Mouse (Mus musculus) MEL (cell line): ENCODE results near the gene Gli1. TPM values are rescaled to one million over a fixed set of nuclear protein-coding genes. Genes with fewer than 3 reads are reported as not detected.

Source experiments
- DNase-seq: peaks from one replicate; pipeline ENCODE4 v3.0.0; 2011; ENCODE audit warnings: low read depth, low spot score
- H3K27ac ChIP-seq: 2 replicates; pipeline ENCODE4 v1.5.1; 2012; ENCODE audit warnings: low read depth, mild to moderate bottlenecking, control low read depth, low read length, moderate library complexity; ENCODE audit not compliant: control insufficient read depth
- H3K27me3 ChIP-seq, 2 experiments: fragments of 150-350 bp in 1 of 2; sonication (generic) in 1 of 2; 2 replicates each; pipeline ENCODE4 v1.6.1; 2012; ENCODE audit warnings: low read length in 2 of 2, mild to moderate bottlenecking in 2 of 2, improper control_type of control experiment in 1 of 2, moderate library complexity in 1 of 2; ENCODE audit not compliant: insufficient read depth in 2 of 2, control insufficient read depth in 1 of 2
- H3K36me3 ChIP-seq, 2 experiments: 2 replicates each; pipeline ENCODE4 v1.6.1; 2012 to 2014; ENCODE audit warnings: low read length in 2 of 2, improper control_type of control experiment in 1 of 2, inconsistent platforms in 1 of 2, mild to moderate bottlenecking in 1 of 2; ENCODE audit not compliant: insufficient read depth in 2 of 2, control insufficient read depth in 1 of 2
- H3K4me1 ChIP-seq, 2 experiments: fragments of 150-350 bp in 1 of 2; sonication (generic) in 1 of 2; 2 replicates each; pipeline ENCODE4 v1.6.1; 2012; ENCODE audit warnings: low read length in 2 of 2, improper control_type of control experiment in 1 of 2, mild to moderate bottlenecking in 1 of 2; ENCODE audit not compliant: insufficient read depth in 2 of 2, control insufficient read depth in 1 of 2
- H3K4me3 ChIP-seq, 2 experiments: fragments of 150-350 bp in 1 of 2; sonication (generic) in 1 of 2; 2 replicates each; pipeline ENCODE4 v1.5.1; 2012; ENCODE audit warnings: low read depth in 2 of 2, low read length in 2 of 2, mild to moderate bottlenecking in 2 of 2, moderate library complexity in 2 of 2, control low read depth in 1 of 2, improper control_type of control experiment in 1 of 2; ENCODE audit not compliant: control insufficient read depth in 1 of 2, insufficient read depth in 1 of 2
- H3K79me2 ChIP-seq: 2 replicates; pipeline ENCODE4 v1.6.1; 2012; ENCODE audit warnings: mild to moderate bottlenecking, low read length, moderate library complexity; ENCODE audit not compliant: control insufficient read depth, poor library complexity, insufficient read depth
- H3K9ac ChIP-seq: 2 replicates; pipeline ENCODE4 v1.6.1; 2012; ENCODE audit warnings: low read depth, mild to moderate bottlenecking, control low read depth, low read length, moderate library complexity; ENCODE audit not compliant: control insufficient read depth, poor library complexity, severe bottlenecking
- H3K9me3 ChIP-seq: fragments of 150-350 bp; sonication (generic); replicated peaks from 2 replicates; pipeline ENCODE4 v1.6.1; 2012; ENCODE audit warnings: mild to moderate bottlenecking, low read length, improper control_type of control experiment, moderate library complexity; ENCODE audit not compliant: insufficient read depth
- BHLHE40 ChIP-seq: IDR thresholded peaks from 2 replicates; pipeline ENCODE4 v1.6.1; 2012; ENCODE audit warnings: low read depth, mild to moderate bottlenecking, inconsistent platforms, low read length, improper control_type of control experiment, borderline replicate concordance
- CHD2 ChIP-seq: IDR thresholded peaks from 2 replicates; pipeline ENCODE4 v1.6.1; 2011; ENCODE audit warnings: low read length, improper control_type of control experiment
- EP300 ChIP-seq, 2 experiments: IDR thresholded peaks; 2 replicates each; pipeline ENCODE4 v1.6.1; 2011; ENCODE audit warnings: improper control_type of control experiment in 2 of 2, low read length in 2 of 2, low read depth in 1 of 2, mild to moderate bottlenecking in 1 of 2
- ETS1 ChIP-seq: IDR thresholded peaks from 2 replicates; pipeline ENCODE4 v1.6.1; 2012; ENCODE audit warnings: low read depth, mild to moderate bottlenecking, inconsistent platforms, low read length, improper control_type of control experiment, moderate library complexity
- HCFC1 ChIP-seq: IDR thresholded peaks from 2 replicates; pipeline ENCODE4 v1.6.1; 2012; ENCODE audit warnings: low read depth, mild to moderate bottlenecking, inconsistent platforms, low read length, improper control_type of control experiment, moderate library complexity
- JUND ChIP-seq: IDR thresholded peaks from 2 replicates; pipeline ENCODE4 v1.6.1; 2011; ENCODE audit warnings: low read depth, mild to moderate bottlenecking, improper control_type of control experiment, low read length
- KAT2A ChIP-seq: conservative IDR thresholded peaks from 2 replicates; pipeline ENCODE4 v1.6.1; 2012; ENCODE audit warnings: low read depth, low read length, improper control_type of control experiment, inconsistent platforms
- MEF2A ChIP-seq: IDR thresholded peaks from 2 replicates; pipeline ENCODE4 v1.6.1; 2014; ENCODE audit warnings: low read depth, mild to moderate bottlenecking, inconsistent platforms, low read length, improper control_type of control experiment; ENCODE audit not compliant: poor library complexity, insufficient replicate concordance, severe bottlenecking; ENCODE audit errors: extremely low read depth
- MYB ChIP-seq: IDR thresholded peaks from 2 replicates; pipeline ENCODE4 v1.6.1; 2011; ENCODE audit warnings: mild to moderate bottlenecking, low read depth, low read length, improper control_type of control experiment
- MYC ChIP-seq: IDR thresholded peaks from 2 replicates; pipeline ENCODE4 v1.6.1; 2011; ENCODE audit warnings: low read depth, mild to moderate bottlenecking, low read length, improper control_type of control experiment, moderate library complexity
- NELFE ChIP-seq: IDR thresholded peaks from 2 replicates; pipeline ENCODE4 v1.6.1; 2011; ENCODE audit warnings: low read depth, low read length, improper control_type of control experiment
- RAD21 ChIP-seq: IDR thresholded peaks from 2 replicates; pipeline ENCODE4 v1.6.1; 2011; ENCODE audit warnings: mild to moderate bottlenecking, low read depth, low read length, improper control_type of control experiment
- RCOR1 ChIP-seq: IDR thresholded peaks from 2 replicates; pipeline ENCODE4 v1.6.1; 2012; ENCODE audit warnings: low read depth, mild to moderate bottlenecking, inconsistent platforms, low read length, improper control_type of control experiment
- SIN3A ChIP-seq: IDR thresholded peaks from 2 replicates; pipeline ENCODE4 v1.6.1; 2012; ENCODE audit warnings: low read length, improper control_type of control experiment, inconsistent platforms
- SMC3 ChIP-seq: IDR thresholded peaks from 2 replicates; pipeline ENCODE4 v1.6.1; 2011; ENCODE audit warnings: low read depth, low read length, improper control_type of control experiment
- TAL1 ChIP-seq: IDR thresholded peaks from 2 replicates; pipeline ENCODE4 v1.6.1; 2012; ENCODE audit warnings: mild to moderate bottlenecking, inconsistent platforms, low read length, moderate library complexity, mixed read lengths
- TBP ChIP-seq: IDR thresholded peaks from 2 replicates; pipeline ENCODE4 v1.8.0; 2011; ENCODE audit warnings: low read depth, low read length, improper control_type of control experiment
- TCF12 ChIP-seq: IDR thresholded peaks from 2 replicates; pipeline ENCODE4 v1.6.1; 2014; ENCODE audit warnings: low read depth, mild to moderate bottlenecking, inconsistent platforms, low read length, improper control_type of control experiment, moderate library complexity
- USF2 ChIP-seq, 2 experiments: IDR thresholded peaks; 2 replicates each; pipeline ENCODE4 v1.6.1; 2011 to 2012; ENCODE audit warnings: improper control_type of control experiment in 2 of 2, low read length in 2 of 2, borderline replicate concordance in 1 of 2, inconsistent platforms in 1 of 2, low read depth in 1 of 2, mild to moderate bottlenecking in 1 of 2; ENCODE audit not compliant: insufficient read depth in 1 of 2
- ZKSCAN1 ChIP-seq: IDR thresholded peaks from 2 replicates; pipeline ENCODE4 v1.6.1; 2012; ENCODE audit warnings: low read depth, mild to moderate bottlenecking, inconsistent platforms, low read length, improper control_type of control experiment, moderate library complexity
- ZMIZ1 ChIP-seq: IDR thresholded peaks from 2 replicates; pipeline ENCODE4 v1.6.1; 2012; ENCODE audit warnings: low read depth, mild to moderate bottlenecking, inconsistent platforms, low read length, improper control_type of control experiment, moderate library complexity
- ZNF384 ChIP-seq: IDR thresholded peaks from 2 replicates; pipeline ENCODE4 v1.6.1; 2012; ENCODE audit warnings: low read depth, mild to moderate bottlenecking, inconsistent platforms, low read length, improper control_type of control experiment
- polyA plus RNA-seq, 2 experiments: library from polyadenylated mRNA; stranded (reverse) in 1 of 2; unstranded in 1 of 2; fragments of >175 nt in 1 of 2; fragments of >200 nt in 1 of 2; gene quantifications; 2 replicates each; pipeline versions ENCODE4 v1.2.1 to v1.2.4; 2012; ENCODE audit warnings: low replicate concordance in 2 of 2, low read depth in 1 of 2; ENCODE audit not compliant: insufficient read length in 2 of 2, insufficient read depth in 1 of 2, missing spikeins in 1 of 2
- total RNA-seq: library from RNA; depleted of rRNA; stranded (reverse); fragments of 300-350 nt; gene quantifications from 2 replicates; pipeline ENCODE4 v1.2.3, GENCODE M21; 2012

The Gli1 gene
- total and polyA plus RNA-seq, 3 experiments = 1.3 to 8.0 TPM; not detected in 1

DNA sequence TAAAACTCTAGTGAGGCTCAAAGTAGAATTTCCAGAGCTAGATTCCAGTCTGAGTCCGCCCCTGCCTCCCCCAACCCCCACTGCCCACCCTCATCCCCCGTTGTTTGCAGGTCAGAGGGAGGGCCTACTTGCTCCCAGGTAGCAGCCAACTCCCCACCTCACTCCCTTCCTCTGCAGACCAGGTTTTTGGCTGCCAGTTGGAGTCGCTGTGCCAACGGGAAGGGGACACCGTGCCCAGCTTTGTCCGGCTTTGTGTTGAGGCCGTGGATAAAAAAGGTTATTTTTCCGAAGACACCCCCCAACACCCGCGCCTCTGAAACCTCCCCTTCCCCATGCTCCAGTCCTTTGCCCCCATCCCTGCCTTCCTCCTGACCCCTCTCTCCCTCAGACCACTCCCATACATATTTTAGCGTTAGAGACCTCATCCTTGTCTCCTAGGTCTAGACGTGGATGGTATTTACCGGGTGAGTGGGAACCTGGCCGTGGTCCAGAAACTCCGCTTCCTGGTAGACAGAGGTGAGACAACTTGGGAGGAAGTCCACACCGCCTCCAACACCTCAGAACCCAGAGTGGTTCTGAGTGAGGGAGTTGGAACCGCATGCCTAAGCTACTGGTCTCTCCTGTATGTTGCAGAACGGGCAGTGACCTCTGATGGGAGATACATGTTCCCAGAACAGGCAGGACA lies 14.2 kb downstream of the Gli1 start:
- Histone ChIP-seq H3K36me3 (peaks cover 0 to 6% of the 10 kb centered on the region in 2 experiments; a peak in 2 of 4 replicates), H3K4me1 (peaks cover 8 to 12% of the 10 kb centered on the region in 2 experiments)
- TF ChIP-seq SMC3 (no peak), TCF12 (no peak), EP300 (IDR thresholded peaks at IDR 0.05; ENCODE audit: low read depth in 1 of 2, low read length in 2 of 2) (no peak), SIN3A (no peak), NELFE (no peak), TAL1 (no peak), MYC (no peak), TBP (no peak), ZKSCAN1 (no peak), HCFC1 (no peak), ZMIZ1 (no peak), KAT2A (no peak), RAD21 (no peak), USF2 (IDR thresholded peaks at IDR 0.05; ENCODE audit: borderline replicate concordance in 1 of 2, insufficient read depth in 1 of 2, low read depth in 1 of 2, low read length in 2 of 2) (no peak)
- TF ChIP-seq, all 39 proteins: peak for 0

GRCm38 (mm10) chr10:127326828-127327227 lies 14.9 kb downstream of the Gli1 start:
- H3K36me3 ChIP-seq = peaks cover 0 to 8% of the 10 kb centered on the region in 2 experiments; a peak in 2 of 4 replicates
- no peak overlapping the region for H3K27ac ChIP-seq
- no peaks in the 10 kb centered on the region for H3K9me3 ChIP-seq
- H3K4me1 ChIP-seq = peaks cover 8 to 15% of the 10 kb centered on the region in 2 experiments
- peaks cover 2% of the 10 kb centered on the region; the same call in 1 of the 2 replicates for H3K79me2 ChIP-seq
- no peak overlapping the region for H3K4me3 ChIP-seq
- no peak for DNase-seq
- TF ChIP-seq MYC (no peak), JUND (no peak), MEF2A (no peak), ZKSCAN1 (no peak), CHD2 (no peak), MYB (no peak), TBP (no peak), ZNF384 (no peak), BHLHE40 (no peak), ETS1 (no peak), EP300 (IDR thresholded peaks at IDR 0.05; ENCODE audit: low read depth in 1 of 2, low read length in 2 of 2) (no peak), RCOR1 (no peak), SIN3A (no peak), TAL1 (no peak), ZMIZ1 (no peak)
- TF ChIP-seq, all 39 proteins: peak for 0
- Histone ChIP-seq H3K9ac (no peak overlapping the region), H3K27me3 (no peaks in the 10 kb centered on the region)

More for the DNA sequence above, 14.2 kb downstream of the Gli1 start:
- H3K79me2 ChIP-seq = peaks cover 2% of the 10 kb centered on the region; the same call in 1 of the 2 replicates
- no peak overlapping the region for H3K4me3 ChIP-seq
- no peak overlapping the region for H3K27ac ChIP-seq
- H3K9me3 ChIP-seq = no peaks in the 10 kb centered on the region
- no peaks in the 10 kb centered on the region for H3K27me3 ChIP-seq
- DNase-seq = no peak
- H3K9ac ChIP-seq = no peak overlapping the region
